Mouse (Mus musculus) CD8-positive naive resting alpha-beta T cell, adult 2 months (primary cell): ENCODE measurements around the gene Ripply3.
"Not testable (repeated sequence)": the region's sequence is repeated elsewhere in the genome, so short reads cannot be mapped to it uniquely, and the experiment has no call there.

Source experiments
- DNase-seq, 2 experiments: peaks; one replicate each; pipeline ENCODE4 v3.0.0; 2022; ENCODE audit warnings: low read depth in 2 of 2, low spot score in 2 of 2

Ripply3 gene

DNA sequence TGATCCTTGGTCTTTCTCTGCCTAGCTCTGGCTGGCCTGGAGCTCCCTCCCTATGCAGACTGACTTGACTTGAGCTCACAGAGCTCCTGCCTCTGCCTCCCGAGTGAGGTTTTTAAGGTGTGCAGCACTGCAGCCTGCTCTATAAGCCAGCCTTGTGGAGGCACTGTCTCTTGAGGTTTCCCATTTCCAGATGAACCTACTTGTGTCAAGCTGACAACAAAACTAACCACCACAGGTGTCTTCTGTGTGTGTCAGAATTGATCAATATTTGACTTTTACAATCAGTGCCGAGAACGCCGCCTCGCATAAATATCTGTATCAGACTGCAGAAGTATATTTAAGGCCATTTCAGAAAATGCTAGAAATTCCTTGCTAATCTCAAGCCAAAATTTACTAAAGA lies 13.6 kb upstream of the Ripply3 start:
- no peak for DNase-seq

DNA sequence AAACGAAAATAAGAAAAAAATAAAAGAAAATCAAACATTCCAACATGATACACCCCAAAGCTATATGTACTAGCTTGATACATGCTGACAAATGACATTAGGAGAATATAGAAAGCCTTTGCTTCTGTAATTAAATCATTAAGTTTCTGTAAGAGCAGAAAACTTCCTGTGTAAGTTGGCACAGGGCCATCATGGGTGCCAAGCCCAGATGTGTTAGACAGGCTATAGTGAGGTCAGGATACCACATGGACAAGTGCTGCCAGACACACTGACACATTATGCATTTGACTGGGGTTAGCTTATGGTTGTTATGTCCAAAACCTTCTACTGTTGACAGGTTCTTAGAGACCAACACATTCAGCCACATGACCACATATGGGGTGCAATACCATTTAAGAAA lies 13.0 kb upstream of the Ripply3 start:
- DNase-seq = no peak

GRCm38 (mm10) chr16:94317752-94318151 lies 10.5 kb upstream of the Ripply3 start:
- DNase-seq = no peak

DNA sequence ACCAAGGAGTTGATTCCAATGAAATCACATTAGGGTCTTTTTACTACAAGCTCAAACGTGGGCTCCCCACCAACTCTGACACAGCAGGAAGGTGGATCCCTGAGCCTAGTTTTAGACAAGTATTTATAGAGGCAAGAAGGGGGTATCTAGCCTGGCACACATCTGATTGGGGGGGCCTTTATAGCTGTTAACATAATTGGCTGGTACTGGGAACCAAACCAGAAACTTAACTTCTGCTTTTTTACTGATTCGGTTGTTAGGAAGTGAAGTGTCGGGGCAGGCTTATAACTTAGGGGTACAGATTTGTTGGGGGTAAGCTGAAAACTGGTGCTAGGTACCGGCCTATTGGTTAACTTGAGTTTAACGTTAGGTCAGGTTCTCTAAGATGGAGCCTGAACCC lies 8.0 kb upstream of the Ripply3 start:
- no peak for DNase-seq

- DNase-seq = no peak
These were observed 4.5 kb upstream of the Ripply3 start for GRCm38 (mm10) chr16:94323681-94324080.

DNA sequence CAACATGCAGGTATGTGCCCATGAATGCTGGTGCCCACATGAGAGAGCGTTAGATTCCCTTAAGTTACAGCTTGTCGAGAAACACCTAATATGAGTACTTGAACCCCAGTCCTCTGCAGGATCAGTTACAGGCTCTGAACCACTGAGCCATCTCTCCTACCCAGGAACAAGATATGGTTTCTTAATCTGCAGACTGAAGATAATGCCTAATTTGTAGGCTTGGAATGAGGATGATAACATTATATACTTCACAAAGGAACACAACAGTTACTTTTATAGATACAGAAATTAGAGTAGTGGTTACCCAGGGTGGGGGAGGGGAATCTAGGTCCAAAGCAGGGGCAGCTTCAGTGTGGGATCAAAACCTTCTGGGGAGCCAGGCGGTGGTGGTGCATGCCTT lies 2.2 kb upstream of the Ripply3 start:
- DNase-seq = no peak

DNA sequence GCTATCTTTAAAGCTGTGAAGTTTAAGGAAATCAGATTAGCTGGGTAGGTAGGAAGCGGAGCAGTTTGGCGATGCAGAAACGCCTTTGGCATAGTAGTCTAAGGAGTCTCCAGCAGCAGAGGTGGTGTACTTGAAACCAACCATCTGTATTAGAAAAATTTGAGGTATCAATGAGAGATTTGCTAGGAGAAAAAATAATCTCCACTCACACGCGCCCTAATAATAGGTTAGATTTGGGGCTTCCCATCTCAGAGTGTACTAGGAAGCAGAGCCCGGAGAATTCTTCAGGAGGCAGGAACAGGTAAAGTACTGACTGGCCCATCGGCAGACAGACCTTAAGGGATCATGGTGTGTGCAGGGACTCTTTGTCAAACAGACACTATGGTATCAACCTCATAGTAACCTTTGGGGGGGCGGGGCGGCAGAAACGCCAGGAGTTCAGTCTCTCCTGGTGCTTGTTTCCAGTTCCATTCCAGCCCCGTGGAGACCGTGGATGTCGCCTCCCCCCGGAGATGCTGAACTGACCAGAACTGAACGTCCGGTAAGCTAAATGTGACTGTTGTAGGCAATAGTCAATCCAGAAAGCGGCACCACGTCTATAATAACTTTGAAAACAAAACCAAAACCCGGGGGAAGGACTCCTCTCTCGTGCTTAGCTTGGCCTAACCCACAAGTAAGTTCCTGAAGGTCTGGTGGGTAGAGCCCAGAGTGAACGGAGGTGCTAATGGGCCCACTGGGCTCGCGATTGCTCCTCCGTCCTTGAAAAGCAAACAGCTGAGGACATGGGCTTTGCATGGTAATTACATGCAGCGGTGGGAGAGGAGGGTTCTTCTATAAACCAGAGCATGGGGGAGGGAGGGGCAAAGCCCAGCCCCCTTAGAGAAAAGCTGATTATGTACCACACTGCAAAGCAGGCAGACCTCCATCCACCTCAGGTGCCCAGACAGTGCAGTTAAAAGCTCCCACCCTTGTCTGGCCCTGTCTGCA lies 954 bp downstream of the Ripply3 start:
- DNase-seq = peak in 1 of 2 experiments; percentile 27

DNA sequence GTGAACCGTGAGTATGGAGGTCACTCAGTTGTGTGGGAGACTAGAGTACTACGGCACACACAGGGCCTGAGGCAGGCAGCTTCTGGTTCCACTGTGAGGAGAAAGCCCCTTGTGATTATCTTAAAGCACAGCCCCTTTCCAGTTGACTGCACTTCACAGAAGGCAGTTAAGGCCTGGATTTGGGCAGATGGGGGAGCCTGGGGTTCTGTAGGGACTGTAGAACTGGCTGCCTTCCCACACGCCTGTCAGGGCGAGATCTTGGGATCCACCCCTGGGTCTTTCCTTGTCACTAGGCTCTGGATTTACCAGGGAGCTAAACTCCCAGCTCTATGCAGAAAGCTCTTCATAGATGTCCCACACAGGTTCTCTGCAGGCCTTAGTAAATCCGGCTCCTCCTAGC lies 2.2 kb downstream of the Ripply3 start:
- DNase-seq = no peak

DNA sequence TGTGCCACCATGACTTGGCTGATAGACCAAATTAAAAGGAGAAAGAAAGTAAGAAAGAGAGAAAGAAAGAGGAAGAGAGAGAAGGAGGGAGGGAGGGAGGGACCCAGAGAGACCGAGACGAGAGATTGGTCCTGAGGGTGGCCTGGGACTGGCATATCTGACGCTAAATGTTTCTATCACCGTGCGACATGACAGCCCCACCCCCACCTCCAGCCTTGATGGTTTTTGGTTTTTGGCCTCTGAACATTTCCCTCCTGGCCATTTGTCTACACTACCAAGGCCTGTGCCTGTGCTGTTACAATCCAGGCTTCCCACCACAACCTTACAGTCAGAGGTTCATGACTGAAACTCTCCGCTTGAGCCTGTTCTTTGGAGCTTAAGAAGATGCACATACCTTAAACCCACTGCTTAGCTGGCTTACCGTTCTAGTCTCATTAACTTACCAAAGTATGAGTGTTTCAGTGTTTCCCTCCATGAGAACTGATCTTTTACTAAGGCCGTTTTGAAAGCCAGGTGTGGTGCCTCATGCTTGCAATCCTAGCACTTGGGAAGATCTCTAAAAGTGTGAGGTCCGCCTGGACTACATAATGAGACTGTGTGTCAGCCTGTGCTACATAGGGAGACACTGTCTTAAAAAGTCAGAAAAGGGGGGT lies 3.1 kb downstream of the Ripply3 start:
- no peak for DNase-seq

DNA sequence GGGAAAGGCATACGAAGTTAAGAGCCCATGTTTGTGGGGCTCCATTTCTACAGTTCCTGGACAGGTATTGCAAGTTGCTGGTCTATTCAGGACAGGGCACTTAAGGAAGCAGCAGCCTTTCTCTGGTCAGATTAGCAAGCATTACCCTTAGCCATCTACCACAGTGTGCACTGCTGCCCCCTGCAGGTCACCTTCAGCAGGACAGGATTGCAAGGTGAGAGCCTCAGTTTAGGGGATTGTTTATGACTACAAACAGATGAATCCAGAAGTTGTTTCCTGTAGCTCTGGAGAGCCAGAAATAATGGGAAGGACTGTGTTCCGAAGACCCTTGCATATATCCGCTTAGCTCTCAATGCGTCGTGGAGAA lies 3.6 kb downstream of the Ripply3 start:
- DNase-seq = peak; percentile 71 to 83

DNA sequence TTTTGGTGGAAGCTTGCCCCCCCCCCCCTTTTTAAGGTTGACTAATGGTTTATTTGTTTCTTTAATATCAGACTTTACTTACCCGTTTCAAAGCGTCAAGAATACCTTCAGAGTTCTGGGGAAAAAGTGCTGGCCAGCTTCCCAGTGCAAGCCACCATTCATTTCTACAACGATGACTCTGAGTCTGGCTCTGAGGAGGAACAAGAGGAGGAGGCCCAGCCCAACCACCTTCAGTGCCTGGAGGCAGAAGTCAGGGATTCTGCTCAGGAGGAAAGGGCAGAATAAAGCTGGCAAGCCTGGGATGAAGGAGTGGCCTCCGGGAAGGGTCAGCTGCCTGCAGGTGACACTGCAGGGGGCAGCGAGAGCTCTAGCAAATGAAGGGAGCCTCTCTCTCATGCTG lies 7.4 kb downstream of the Ripply3 start:
- no peak for DNase-seq

DNA sequence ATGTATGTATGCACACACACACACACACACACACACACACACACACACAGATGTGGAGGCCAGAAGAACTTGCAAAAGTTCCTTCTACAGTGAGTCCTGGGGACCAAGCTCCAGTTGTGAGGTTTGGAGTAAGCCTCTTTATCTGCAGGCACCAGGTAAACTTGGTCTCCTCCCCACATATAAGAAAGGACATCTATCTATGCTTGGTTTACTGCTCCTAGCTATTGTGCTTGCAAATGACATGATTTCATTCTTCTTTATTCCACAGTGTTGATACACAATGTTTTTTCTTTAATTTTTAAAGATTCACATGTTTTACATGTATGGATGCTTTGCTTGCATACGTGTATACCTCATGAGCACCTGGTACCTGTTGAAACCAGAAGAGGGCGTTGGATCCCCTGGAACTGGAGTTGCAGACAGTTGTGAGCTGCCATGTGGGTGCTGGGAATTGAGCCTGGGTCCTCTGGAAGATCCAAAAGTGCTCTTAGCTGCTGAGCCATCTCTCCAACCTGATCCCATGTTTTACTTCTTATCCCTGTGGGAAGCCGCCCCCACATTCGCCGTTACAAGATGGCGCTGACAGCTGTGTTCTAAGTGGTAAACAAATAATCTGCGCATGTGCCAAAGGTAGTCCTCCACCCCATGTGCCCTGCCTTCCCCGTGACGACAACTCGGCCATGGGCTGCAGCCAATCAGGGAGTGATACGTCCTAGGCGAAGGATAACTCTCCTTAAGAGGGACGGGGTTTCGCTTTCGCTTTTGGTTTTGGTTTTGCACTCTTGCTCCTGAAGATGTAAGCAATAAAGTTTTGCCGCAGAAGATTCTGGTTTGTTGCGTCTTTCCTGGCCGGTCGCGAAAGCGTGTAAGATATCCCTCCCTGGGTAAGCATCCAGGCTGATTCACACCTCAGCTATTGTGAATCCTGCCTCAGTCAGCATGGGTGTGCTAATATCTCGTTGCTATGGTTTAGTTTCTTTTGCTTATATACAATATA lies 11.2 kb downstream of the Ripply3 start:
- not testable (repeated sequence) for DNase-seq

- no peak for DNase-seq
These were observed 17.5 kb downstream of the Ripply3 start for GRCm38 (mm10) chr16:94345733-94346132.

DNA sequence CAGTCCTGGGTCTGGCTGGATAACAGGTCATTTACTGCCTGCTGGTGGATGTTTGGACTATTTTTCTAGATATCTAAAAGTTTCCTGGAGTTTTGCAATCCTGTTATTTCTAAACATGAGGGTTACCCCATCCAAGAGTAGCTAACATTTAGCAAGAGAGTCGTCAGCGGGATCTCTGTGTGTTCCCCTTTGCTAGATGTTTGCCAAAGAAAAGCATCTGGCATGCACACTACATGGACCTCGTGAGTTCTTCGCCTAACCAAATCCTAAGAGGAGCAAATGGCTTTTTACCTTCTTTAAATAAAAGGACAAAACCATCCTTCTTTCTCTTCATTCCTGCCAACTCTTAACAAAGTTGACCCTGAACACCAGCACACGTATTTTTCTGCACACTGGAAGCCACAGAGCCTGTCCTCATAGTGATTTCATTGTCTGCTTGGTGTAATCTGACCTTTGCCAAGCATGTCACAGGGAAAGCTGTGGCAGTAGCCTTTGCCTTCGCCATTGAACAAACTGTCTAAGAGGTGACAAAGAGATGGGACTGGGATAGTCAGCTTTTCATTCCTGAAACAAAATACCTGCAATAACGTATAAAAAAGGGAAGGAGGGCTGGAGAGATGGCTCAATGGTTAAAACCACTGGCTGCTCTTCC lies 19.0 kb downstream of the Ripply3 start:
- DNase-seq = no peak

- no peak for DNase-seq
These were observed 20.6 kb downstream of the Ripply3 start for GRCm38 (mm10) chr16:94348779-94349178.

DNA sequence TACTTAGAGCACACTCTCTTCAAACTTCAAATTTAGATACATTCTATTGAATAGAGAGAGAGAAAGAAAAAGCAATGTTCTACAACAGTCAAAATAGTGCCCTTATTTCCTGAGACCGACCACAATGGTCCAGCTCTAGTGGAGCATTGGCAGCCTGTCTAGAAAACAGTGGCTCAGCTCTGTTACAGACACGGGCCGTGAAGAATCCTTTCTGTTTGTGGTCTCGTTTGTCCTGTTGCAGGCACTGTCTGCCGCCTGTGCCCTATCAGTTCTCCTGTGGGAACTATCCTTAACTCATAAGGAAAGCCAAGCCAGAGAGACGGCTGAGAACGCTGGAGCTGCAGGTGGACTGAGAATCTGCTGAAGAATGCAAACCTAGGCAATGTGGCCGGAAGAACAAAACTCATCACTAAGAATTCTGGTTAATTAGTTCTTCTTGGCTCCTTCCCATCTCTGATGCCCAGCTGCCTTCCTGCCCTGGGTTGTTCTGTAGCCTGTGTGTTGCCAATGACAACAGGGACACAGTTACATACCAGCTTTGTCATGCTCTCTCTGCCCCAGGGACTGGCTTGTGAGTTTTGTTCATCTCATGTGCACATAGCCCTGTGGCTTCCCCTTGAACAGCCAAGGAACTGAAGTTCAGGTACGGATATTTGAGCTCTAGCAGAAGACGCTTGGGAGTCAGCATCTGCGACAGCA lies 21.5 kb downstream of the Ripply3 start:
- DNase-seq = no peak

DNA sequence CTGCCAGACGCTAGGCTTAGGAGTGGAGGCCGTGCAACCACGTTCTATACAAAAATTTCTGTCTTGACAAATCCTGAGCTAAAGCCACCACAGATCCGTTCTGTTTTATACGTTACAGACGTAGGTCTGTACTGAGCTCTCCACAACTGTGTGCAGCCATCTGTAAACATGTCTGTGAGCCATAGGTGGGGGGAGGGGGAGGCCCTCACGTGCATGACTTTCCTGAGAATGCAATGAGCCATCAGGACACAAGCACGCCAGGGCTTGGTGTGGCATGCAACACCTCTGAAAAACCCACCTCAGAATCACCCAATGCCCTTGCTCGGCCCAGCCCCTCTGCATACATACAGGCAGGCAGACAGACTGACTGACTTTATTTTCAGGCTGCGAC lies 22.1 kb downstream of the Ripply3 start:
- DNase-seq = no peak

DNA sequence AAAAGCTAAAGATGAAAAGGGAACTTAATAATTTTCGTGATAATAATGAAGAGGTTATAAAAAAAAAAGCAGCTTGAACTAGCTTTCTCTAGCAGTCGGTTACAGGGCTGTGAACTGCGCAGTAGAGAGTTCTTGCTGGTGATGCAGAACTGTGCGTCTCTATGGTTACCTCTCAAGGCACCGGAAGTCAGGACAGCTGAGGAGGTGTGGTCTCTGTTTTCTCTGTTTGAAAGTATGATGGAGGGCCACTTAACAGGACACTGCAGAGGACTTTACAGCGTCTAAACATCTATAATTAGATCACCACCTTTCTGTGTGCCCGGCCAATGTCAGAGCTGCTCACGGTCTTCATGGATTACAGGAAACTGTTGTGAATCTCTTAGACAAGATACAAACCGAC lies 26.2 kb downstream of the Ripply3 start:
- peak; percentile 30 to 52 for DNase-seq

DNA sequence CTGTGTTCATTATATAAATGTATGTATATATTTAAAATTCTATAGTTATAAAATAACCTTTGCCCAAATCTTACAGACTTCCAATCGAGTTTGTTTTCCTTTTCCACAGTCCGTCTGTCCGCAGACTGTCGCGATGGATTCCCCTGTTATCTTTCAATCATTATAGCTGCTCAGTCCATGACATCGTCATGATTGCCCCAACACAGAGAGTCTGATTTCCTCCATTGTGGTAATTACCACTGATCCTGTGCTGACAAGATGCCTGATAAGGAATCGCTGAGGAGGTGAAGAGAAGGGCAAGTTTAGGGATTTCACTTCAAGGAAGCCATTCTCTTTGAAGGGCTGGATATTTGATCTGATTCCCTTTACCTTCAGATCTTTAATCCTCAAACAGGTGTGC lies 27.8 kb downstream of the Ripply3 start:
- DNase-seq = no peak
